Mouse (Mus musculus) induced T-regulatory cell, adult 2 months (primary cell): ENCODE data around the gene Astn2.

Experiments
- DNase-seq: peaks from one replicate; pipeline ENCODE4 v3.0.0-alpha.2; 2012; ENCODE audit warnings: low read depth

The Astn2 gene

DNA sequence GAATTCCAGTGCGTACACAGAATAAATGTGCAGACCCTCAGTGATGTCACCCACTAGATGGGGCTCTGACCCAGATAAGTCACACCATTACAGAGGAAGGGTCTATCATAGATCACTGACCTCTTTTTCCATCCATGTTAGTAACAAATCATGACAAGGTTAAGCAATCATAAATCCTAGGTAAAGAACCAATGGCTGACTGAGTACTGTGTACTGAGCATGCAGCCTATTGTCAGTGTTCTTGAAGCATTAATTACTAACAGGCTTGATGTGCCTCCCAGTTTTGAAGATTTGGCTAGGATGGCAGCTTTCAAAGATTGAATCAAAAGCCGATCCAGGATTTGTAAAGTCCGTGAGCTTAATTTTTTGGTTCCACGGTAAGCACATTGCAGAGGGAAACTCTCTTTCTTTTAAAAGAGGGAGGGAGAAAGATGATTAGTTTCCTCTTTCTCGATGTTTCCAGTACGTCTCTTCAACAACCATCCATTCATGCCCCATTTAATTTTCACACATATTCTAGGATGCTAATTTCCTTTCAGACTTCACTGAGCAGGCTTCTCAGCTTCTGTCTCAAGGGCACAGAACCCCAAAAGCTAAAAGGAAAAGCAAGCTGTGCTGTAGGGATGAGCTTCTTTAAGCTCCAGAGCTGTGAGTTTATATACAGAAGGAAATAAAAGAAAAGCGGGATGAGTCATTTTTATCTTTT is 93.9 kb downstream of the Astn2 start:
- DNase-seq, result no peak

DNA sequence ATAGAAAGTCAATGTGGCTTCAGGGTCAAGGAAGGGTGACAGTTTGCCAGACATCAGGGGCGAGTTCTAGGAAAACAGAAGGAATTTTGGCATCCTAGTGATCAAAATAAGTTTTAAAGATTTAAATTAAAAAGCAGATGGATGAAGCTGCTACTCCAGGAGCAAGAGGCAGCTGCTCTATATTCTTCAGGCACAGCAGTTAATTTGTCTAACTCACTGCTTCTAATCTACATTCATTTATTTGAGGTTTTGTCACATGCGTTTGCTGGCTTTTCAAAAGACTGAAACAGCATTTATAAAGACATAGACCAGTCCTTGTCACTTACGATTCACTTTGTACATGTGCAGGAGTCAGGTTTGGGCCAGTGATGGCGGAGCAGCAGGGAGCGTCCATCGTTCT is 98.0 kb downstream of the Astn2 start:
- no peak for DNase-seq

DNA sequence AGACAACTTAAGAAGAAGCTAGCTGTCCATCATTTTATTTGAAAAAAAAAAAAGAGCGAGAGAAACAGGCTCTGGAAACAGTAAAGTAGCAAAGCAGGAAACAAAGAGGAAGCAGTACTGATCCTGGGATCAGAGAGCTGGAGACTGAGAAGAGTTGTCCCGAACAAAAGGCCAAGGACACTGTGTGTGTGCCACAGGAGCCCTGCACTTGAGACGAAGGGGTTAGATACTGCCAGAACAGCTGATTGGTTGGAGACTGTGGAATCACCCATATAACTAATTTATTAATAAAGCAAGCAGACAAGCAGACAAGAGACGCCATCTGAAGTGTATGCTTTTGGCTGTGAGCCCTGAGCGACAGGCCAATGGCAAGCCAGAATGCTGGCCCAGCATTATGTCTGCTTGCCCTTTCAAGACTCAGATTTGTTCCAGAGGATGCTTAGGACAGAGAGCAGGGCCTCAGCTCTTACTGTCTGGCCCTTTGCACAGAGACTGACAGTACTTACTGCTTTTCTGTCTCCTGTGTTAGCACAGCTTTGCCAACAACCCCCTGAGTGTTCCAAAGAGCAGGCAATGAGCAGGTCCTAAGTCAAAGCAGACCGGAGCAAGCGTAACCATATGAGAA is 101.6 kb downstream of the Astn2 start:
- no peak for DNase-seq

DNA sequence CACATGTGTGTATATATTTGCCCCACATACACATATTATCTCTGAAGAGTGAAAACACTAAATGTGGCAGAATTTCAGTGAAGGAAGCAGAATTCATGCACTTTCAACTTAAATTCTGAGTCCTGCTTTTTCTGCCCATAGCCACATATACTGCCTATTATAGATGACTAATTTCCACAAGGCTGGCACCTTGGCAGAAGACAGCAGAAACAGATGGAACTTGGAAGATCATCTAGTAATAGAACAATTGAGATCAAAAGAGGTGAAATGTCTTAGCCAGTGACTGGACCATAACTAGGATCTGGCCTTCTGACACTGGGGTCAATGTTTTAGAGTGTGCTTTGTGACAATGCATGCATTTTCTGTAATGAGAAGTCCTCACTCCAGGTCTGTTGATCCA is 119.4 kb downstream of the Astn2 start:
- DNase-seq, result no peak

DNA sequence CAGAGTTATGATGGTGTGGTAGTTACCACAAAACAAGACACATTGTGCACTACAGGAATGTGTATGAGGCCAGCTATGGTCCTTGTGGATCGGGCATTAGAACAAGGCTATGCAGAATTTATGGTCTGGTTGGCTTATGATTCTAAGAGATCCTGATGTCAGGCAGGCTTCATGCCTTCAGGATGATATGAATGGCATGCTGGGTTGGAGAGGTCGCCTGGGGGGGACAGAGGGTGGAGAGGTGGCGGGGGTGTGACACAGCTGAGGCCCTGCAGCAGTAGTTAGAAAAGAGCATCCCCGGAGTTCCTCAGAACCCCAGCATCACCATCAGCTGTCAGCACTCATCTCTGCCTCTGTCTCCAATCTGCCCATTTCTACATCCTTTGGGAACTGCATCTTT is 128.3 kb downstream of the Astn2 start:
- no peak for DNase-seq

DNA sequence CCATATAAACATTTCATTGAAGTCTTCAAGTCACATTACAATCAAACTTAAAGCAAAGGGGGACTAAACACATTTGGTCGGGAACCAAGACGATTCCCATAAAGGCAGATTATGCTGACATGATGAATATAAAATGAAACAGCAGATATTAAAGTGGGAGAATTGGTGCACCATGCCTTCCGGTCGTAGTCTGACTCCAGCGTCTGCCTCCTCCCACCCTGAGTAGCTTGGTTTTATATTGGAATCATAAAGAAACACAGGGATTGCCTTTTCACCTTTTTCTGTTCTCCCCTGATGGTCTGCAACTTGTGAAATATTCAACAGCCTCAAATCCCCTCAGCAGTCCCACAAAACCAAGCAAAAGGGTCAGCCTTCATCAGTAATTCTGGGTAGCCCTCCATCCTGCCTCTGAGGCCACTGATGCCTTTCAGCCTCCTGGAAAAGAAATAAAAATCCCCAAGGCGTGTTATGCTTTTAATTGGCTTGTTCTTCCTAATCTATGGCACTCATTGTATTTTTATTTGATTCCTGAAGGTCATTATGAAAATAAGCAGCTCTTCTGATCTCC is 132.8 kb downstream of the Astn2 start:
- DNase-seq, result no peak

DNA sequence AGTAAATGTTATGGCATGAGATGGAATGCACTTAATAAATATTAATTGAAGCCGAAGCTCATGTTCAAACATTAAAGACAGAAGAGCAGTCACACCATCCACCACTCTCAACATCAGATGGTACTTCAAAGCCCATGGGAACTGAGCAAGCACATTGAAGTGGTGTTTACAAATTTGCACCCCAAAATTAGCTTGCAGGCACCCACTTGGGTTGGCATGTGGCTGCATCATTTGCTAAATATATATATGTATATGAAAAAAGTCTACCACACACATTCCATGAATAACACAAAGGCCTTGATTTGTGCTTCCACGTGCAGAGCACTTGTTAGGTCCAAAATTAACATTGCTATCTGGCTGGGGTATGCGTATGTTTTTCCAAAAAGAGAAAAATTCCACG is 140.4 kb downstream of the Astn2 start:
- DNase-seq, result no peak

DNA sequence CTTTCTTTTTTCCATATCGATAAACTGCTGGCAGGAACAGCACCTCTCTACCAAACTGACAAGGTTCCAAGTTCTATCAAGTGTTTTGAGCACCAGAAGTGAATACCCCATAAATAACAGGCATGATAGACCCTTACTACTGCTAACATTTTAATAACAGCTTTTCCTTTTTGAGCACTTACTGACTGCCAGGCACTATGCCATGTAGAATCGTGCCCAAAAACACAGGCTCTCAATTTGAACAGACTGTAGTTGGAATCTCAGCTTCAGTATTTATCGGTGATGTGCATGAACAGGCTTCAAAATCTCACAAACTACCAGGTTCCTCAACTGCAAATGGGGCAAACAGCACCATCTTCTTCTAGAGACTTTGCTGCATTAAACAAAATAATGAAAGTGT is 143.1 kb downstream of the Astn2 start:
- no peak for DNase-seq

DNA sequence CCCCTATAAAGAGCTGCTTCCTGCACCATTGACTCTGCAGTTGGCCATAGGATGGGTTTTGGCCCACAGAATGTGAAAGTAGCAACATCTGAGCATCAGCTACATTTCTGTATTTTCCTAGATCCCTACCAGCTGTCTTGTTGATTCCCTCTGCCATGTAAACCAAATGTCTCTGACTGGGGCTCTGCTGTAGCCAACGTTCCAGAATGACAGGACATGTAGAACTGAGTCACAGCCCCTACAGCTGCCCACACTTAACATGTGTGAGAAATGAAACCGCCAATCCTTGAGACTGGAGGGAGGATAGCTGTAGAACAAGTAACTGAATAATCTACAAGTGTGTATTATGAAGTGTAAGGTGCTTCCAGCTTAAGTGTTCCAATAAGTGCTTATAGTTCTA is 145.5 kb downstream of the Astn2 start:
- no peak for DNase-seq

DNA sequence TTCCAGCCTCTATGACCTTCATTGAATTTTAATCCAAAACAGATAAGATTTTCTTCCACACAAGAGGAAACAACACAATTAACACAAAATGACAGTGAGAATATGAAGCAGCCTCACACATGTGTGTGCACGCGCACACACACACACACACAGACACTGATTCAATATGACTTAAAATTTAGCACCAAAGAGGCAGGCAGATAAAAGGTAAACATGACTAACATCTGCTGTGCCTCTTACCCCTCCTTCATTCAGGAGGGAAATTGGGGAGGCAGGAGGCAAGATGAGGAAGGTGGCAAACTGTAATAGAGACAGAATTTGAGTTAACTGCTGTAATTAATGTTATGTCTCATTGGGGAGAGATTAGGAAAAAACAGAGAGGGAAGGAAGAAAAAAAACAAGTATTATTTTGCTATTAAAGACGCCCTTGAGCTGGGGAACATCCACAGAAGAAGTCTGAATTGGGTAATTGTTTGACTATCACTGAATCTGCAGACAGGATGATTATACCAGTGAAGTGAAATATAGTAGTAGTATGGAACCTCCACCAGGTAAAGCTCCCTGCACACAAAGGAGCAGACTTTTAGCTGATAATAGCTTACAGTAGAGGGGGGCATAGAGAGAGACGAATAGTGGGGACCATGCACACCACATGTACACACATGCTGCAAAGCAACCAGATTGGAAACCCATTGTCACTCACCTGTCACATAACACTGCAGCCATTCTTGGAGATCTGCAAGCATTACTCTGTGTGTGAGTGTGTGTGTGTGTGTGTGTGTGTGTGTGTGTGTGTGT is 149.5 kb downstream of the Astn2 start:
- no peak for DNase-seq

DNA sequence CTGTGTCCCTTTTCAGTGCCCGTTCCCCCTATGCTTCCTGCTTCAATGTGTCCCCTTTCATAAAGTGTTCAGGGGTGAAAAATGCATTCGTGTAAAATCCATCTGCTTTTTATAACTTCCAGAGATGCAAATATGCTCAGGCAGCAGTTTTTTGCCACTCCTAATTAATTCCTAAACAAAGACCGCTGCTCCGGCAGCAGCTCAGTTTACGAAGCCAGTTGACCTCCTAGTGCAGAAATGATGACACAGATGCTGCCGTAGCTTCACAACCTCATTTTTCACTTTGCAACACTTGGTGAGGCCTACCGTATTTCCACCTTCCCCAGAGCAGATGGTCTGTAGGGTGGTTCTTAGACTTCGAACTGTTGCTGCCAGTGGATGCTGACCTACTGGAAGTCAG is 155.9 kb downstream of the Astn2 start:
- no peak for DNase-seq

DNA sequence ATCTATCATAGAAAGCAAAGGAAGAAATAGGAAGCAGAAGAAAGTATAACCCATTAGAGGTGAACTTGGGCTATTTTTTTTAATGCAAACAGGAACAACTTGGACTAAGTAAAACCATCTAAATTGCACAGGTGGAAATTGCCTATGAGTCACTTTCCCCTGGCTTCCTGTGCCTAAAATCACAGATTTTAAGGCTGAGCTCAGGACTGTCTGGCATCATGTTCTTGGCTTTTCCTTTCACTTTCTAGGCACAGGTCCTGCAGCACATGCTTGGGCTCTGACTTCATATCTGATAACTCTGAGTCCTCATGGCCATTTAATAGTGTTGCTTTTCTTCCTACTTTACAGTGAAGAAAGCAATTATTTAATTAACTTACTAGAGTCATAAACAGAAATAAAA is 161.7 kb downstream of the Astn2 start:
- DNase-seq, result no peak

DNA sequence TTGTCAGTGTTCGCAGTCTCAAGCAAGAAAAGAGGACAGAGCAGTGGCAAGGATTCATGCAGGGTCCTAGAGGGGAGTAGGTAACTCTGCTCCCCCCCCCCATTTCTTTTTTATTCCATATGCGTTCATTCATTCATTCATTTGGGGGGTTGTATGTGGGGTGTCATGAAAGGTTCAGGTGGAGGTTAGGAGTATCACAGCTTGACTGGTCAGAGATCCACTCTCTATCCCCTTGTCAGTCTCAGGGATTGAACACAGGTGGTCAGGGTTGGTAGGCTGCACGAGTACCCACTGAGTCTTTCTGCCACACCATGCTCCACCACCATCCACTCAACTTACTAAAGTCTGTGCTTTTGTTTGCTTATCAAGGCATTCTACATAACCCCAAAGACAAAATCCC is 171.6 kb downstream of the Astn2 start:
- DNase-seq, result no peak

DNA sequence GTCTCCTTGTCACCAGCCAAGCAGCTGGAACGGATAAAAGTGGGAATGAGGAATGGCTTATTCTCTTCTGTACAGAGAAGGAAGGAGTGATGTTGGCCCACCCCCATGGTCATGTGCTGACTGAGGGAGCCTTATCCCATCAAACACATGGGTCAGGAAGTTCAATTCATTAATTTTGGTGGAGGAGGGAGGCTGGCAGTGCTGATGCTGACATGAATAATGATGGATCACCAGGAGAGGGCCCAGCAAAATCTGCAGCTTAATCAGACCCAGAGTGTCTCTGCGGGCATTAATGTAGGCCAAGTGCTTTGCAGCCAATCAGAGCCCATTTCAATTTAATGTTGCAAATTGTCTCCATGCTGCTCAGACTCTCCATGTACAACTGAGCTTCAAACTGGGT is 172.1 kb downstream of the Astn2 start:
- no peak for DNase-seq

DNA sequence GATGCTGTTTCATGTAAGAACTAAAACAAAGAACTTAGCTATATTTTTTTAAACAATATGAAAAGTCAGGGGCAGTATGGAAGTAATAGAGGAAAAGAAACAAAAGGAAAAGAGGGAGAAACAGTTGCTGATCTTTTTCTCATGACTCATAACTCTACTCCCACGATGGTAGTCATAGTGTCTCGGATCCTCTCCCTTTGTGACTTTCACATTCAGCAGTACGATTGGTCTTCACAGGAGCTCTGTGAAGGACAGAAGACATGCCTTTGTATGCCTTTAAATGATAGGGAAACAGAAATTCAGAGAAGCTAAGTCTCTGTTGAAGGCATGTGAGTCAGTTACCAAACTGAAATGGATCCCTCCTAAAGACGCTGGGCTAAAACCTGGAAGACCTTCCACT is 173.7 kb downstream of the Astn2 start:
- DNase-seq, result no peak

DNA sequence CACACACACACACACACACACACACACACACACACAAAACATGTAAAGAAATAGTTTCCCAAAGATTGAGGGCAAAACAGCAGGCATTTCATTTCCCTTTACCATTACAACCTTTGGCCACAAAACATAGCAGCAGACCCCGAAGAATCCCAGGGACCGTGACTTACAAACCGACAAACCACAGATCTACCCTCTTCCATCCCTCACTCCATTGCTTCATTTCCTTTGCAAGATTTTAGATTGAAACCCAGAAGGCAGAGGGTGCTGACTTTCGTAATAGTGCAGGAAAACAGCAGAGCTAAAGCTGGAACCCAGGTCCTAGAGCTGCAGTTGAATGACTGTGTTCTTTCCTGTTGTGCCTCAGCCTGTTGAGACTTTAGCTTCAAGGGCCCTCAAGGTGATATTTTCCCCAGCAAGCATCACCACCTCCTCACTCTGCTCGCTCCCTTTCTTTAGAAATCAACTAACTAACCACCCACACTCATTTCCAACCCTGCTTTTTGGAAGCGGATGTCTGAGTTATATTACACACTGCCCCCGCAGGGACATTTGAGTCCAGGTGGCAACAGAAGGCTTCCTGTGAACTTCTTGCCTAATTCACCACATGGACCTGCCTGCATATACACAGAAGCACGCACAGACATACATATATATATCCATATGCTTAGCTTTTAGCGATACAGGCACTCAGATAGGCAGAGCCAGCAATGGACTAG is 181.7 kb downstream of the Astn2 start:
- DNase-seq, result no peak

DNA sequence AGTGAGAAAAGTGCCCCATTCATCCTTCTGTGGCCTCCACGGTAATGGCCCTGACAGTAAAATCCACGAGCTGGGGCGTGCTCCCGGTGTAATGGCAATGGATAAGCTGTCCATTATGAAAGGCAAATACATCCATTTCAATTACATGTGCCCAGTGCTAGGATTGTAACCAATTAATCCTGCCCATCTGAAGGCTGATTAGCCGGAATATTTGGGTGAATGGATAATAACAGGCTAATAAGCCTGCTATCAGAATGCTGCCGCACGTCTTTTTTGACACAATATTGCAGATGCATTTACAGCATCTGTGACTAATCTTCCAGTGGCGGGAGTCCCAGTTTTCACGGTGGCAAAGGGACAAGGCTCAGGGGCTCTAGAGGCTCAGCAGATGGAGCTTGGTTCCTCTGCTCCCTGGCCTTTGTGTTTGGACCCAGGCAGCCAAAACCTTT is 189.2 kb downstream of the Astn2 start:
- DNase-seq, result no peak

DNA sequence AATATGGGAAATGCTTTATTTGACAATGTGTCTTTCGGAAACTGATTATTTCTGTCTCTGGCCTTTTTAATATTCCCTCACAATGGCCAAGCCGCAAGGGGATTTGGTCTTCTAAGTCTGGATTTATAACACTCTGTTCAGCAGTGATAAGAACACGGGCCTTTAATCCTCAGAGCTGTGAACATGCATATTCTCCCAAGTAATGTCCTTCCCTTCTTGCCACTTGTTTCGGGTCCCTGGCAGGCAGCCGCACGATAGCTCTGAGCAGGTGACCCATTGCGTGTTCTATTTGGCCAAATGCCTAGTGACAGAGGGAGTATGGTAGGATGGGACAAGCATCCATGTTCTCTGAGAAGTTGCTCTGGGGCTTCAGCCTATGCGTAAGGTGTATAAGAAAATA is 214.8 kb downstream of the Astn2 start:
- DNase-seq, result no peak

DNA sequence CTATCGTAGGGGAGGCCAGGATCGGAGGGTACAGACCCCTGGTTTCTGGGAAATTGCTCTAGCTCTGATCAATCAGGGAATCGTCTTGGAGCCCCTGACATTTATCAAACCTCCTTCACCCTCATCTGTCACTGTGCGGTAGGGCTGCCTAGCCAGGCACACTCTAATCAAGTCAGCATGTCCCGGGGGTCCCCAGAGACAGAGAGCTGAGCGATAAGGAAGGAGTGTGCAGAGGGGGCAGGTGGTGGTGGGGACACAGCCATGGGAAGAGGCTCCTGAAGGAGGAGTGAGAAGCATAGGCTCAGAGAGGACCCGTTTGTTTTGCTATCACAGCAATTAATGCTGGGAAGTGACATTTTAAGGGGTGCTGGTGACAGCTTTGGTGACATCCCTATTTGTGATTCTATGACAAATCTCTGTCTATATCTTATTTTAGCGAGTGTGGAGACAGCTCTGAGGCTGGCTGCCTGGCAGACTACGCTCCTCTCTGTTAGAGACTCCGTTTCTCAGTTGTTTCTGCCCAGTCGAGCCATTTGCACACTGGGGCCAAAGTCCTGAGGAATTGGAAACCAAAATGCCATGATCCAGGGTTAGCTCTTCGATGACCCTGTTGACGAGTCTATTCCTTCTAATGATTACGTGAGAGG is 228.4 kb downstream of the Astn2 start:
- no peak for DNase-seq

DNA sequence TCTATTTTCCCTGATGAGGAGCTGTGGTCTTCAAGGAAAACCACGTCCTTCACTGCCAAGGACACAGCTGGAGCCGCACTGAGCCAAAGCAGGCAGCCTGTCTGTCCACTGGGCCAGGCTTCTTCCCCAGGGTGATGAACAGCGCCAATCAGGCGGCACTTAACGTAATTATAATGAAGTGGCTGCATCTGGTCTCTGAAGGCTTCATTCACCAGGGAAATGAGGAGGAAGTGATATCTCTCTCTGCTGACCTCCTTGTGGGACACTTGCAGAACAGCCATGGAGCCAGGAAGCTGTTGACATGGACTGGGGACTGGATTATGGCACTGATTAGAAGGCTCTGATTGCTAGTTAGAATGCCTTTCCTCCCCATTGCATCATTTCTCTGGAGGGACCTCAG is 232.8 kb downstream of the Astn2 start:
- DNase-seq, result no peak

DNA sequence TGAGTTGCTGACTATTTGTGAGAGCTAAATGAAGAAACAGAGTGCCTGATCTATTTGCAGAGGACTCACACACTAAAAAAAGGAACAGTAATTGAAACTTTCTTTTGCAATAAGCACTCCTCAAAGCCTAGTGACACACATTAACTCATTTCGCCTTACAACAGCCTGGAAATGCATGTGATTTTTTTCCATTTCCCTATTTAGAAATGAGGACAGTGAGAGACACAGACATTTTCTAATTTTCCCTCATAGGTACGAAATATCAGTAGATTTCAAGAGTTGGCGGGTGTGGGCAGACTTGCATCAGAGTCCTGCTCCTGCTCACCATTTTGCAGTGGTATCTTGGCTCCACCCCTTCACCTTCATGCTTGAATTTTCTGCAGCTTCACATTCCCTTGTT is 233.6 kb downstream of the Astn2 start:
- DNase-seq, result no peak

DNA sequence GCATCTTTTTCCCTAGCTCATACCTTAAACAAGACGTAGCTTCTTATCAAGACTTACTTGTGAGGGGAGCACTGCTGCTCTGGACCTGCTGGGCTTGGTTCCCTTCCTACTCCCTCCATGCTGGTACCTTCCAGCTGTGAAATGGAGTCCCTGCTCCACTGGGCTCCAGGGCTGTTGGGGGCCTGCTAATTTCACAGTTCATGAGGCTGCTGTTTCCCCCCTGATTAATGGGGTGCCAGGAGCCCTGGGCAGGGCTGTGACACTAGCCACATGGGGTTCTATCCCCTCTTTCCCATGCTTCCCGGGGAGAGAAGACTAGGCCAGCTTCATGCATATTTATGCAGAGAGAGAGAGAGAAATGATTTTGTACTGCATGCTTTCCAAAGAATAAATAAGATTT is 234.9 kb downstream of the Astn2 start:
- DNase-seq, result no peak
